Mouse (Mus musculus) left cerebral cortex, postnatal 36 days (tissue): ENCODE results near the gene Suclg2. TPM values are rescaled to one million over a fixed set of nuclear protein-coding genes. Genes with fewer than 3 reads are reported as not detected.

Source experiments
- DNase-seq, 2 experiments: peaks; one replicate each; pipeline ENCODE4 v3.0.0; 2021 to 2022; ENCODE audit warnings: low spot score in 2 of 2, mixed read lengths in 1 of 2
- intact Hi-C: fragments of 180-260 bp; cut with DNase I; formaldehyde crosslinking; loops from one replicate; pipeline ENCODE4 v1.15.1; 2025
- total RNA-seq, 2 experiments: library from RNA; stranded (reverse); gene quantifications; 2 replicates each; pipeline ENCODE4 v1.2.3; 2021

The Suclg2 gene
- total RNA-seq, 2 experiments from 2014 or later, result 15.9 to 17.6 TPM

GRCm38 (mm10) chr6:95701786-95702185, 16.8 kb downstream of the Suclg2 start:
- intact Hi-C loops, result no loop called here
- no peak for DNase-seq

GRCm38 (mm10) chr6:95700981-95701610, 17.5 kb downstream of the Suclg2 start:
- DNase-seq, result no peak
- intact Hi-C loops, result no loop called here

DNA sequence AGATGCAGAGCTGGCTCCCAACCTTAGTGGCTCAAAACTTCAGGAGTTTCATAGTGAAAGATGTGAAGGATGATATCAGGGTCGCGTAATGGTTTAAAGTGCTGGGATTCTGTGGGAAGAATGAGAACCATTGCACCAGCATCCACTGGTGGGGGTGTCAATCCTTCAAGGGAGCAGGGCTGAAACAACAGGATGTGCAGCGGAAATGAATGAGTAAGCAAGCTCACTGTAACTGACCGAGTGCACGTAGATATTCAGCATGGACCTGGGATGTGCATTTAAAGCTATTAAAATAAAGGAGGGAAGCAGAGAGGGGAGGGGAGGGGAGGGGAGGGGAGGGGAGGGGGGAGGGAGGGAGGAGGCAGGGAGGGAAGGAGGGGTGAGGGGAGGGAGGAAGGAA, 18.4 kb downstream of the Suclg2 start:
- no peak for DNase-seq
- intact Hi-C loops, result no loop called here

DNA sequence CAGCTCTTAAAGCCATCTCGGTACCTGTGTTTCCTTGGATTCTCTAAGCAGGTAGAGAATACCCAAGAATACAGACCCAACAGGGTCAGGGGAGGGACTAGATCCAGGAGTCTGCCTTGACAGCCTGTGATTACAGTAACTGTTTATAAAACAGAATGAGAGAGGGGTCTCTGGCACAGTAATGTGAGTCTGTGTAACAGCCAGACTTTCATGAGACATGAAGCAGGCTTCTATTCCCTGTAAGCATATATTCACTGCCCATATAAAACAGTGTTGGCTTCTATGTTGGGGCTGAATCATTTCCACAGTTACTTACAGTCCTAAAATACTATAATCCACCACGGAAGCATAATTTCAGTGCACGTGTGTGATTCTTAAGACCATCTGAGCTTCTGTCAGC, 19.3 kb downstream of the Suclg2 start:
- intact Hi-C loops, result no loop called here
- DNase-seq, result no peak

- DNase-seq, result no peak
- intact Hi-C loops, result no loop called here
These were observed 20.0 kb downstream of the Suclg2 start for GRCm38 (mm10) chr6:95698536-95699162.

- intact Hi-C loops, result no loop called here
- DNase-seq, result no peak
These were observed 23.7 kb downstream of the Suclg2 start for GRCm38 (mm10) chr6:95694910-95695309.

GRCm38 (mm10) chr6:95685242-95685641, 33.4 kb downstream of the Suclg2 start:
- no peak for DNase-seq
- intact Hi-C loops, result no loop called here

DNA sequence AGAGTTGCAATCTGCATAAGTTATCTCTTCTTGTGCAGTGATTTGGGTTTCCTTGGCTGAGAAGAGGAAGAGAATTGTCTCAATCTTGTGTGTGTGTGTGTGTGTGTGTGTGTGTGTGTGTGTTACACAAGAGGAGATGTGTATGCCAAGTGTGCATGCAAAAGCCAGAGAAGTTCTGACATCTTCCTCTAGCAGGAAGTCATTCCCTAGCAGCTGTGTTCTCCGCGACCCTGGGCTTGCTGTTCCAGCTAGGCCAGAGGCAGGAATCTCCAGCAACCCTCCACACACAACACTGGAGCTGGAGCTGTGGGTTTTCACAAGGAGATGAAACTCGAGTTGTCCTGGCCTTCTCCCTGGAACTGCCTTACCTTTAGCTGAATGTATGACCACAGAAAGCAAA, 38.9 kb downstream of the Suclg2 start:
- intact Hi-C loops, result no loop called here
- no peak for DNase-seq

GRCm38 (mm10) chr6:95679261-95679660, 39.3 kb downstream of the Suclg2 start:
- no peak for DNase-seq
- intact Hi-C loops, result no loop called here

DNA sequence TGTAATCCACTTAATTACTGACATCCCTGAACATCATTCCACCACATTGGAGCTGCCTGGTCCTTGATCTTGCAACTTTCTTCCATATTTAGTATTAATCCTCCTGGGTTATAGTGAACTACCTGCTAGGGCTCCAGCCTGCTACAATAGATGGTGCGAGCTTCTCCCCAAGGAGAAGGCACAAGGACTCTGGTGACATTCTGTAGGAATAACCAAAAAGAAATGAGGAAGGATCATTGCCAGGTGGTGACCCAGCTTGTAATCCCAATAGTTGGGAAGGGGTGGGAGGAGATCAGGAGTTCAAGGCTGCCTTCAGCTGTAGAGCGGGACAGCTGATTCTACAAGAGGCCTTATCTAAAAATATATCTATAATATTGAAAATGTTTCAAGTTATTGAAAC, 41.6 kb downstream of the Suclg2 start:
- DNase-seq, result no peak
- intact Hi-C loops, result no loop called here

DNA sequence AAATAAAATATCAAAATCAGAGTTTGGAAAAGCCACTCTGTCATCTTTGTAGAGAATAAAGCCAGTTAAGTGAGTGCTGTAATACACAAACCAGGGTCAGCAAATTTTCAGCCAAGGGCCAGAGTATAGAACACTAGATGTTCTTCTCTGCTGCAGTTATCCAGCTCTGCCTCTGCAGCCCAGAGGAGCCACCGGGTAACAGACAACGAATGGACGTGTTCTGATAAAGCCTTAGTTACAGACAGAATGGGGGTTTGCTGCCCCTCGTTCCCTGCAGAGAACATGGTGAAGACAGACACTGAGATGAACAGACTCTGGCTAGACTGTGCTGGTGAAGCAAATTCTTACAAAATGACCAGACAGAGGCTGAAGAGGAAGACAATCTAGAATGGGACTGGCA, 42.2 kb downstream of the Suclg2 start:
- DNase-seq, result no peak
- intact Hi-C loops, result no loop called here

- no peak for DNase-seq
- intact Hi-C loops, result no loop called here
These were observed 43.4 kb downstream of the Suclg2 start for GRCm38 (mm10) chr6:95675059-95675705.

GRCm38 (mm10) chr6:95674651-95675050, 43.9 kb downstream of the Suclg2 start:
- intact Hi-C loops, result no loop called here
- DNase-seq, result no peak

GRCm38 (mm10) chr6:95669335-95669729, 49.3 kb downstream of the Suclg2 start:
- intact Hi-C loops, result no loop called here

GRCm38 (mm10) chr6:95668629-95669334, 49.8 kb downstream of the Suclg2 start:
- DNase-seq, result no peak
- intact Hi-C loops, result no loop called here

More at GRCm38 (mm10) chr6:95669335-95669729, 49.3 kb downstream of the Suclg2 start:
- no peak for DNase-seq

- intact Hi-C loops, result no loop called here
- DNase-seq, result no peak
These were observed 60.9 kb downstream of the Suclg2 start for GRCm38 (mm10) chr6:95657671-95658070.

DNA sequence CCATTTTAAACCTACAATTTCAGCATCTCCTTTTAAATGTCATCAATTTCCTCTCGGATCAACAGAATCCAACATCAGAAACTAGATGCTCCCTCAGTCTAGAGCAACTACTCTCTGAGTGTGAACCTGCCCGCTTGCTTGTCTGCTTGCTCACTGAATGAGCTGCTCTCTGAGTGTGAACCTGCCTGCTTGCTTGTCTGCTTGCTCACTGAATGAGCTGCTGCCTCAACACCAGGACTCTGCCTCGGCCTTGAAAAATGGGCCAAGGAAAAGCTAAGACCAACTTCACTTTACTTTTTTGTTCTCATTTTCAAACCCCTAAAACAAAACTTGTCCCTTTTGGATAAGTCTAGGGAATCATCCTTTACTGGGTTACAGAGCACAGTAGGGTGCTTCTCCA, 64.9 kb downstream of the Suclg2 start:
- intact Hi-C loops, result no loop called here
- no peak for DNase-seq

- no peak for DNase-seq
- intact Hi-C loops, result no loop called here
These were observed 65.8 kb downstream of the Suclg2 start for GRCm38 (mm10) chr6:95652774-95653173.

GRCm38 (mm10) chr6:95651391-95651876, 67.2 kb downstream of the Suclg2 start:
- intact Hi-C loops, result no loop called here
- no peak for DNase-seq

DNA sequence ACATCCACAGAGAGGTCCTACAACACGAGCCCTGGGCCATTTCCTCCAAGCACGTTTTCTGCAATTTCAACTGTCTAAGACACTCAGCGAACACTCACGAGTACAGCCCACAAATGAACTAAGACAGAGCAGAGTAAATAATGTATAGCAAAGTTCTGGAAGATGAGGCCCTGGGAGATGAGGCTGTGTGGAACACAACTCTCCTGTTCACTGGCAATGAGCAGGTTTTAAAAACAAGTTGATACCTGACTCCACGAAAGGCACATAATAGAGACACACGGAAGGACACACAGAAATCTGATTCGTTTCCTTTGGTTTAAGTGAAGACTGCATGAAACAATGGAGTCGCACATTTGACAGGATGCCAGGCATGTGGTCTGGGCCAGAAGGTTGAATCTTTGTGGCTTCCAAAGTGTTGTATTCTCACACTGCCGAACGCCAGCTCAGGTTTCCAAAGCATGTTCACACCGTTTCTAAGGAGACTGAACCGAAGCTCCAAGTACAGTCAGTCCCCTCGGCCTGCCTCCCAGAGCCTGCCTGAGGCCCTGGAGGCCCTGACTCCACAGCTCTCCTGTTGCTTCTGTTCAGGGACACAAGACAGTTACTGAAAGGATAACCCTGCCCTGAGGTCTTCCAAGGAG, 68.4 kb downstream of the Suclg2 start:
- DNase-seq, result no peak
- intact Hi-C loops, result no loop called here
